Mouse (Mus musculus) brain, embryonic 14.5 days (tissue): ENCODE measurements around the gene Mgmt.

Experiments used
- CTCF ChIP-seq: fragments of 200-500 bp; IDR thresholded peaks from 2 replicates; pipeline ENCODE4 v1.5.1; 2012; ENCODE audit warnings: inconsistent platforms, mild to moderate bottlenecking, moderate library complexity, borderline replicate concordance; ENCODE audit not compliant: insufficient read depth, insufficient read length; ENCODE audit errors: extremely low read depth
- POLR2A ChIP-seq: fragments of 200-500 bp; IDR thresholded peaks from 2 replicates; pipeline ENCODE4 v1.6.1; 2012; ENCODE audit warnings: mild to moderate bottlenecking, inconsistent platforms, borderline replicate concordance; ENCODE audit not compliant: poor library complexity, insufficient read depth, insufficient read length, severe bottlenecking; ENCODE audit errors: extremely low read depth

DNA sequence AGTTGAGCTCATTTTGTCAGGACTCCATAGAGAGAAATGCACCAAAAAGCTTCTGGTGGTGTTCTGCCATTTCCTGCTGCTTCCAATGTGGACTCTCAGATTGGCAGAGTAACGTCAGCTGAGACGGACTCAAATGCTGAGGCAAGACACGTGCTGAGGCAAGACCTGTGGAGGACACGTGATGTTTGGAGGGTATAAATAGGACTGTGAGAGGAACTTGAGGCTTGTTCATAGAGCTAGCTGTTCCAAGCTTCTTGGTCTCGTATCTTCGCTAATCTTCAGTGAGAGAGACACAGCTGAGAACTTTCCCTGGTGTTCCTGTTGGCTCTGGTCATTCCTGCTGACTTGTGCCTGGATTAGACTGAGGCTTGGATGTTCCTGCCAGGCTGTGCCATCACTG, 176.9 kb downstream of the Mgmt start:
- TF ChIP-seq CTCF (no peak), POLR2A (no peak)
